Mouse (Mus musculus) G1E (cell line): ENCODE measurements at regions not wholly inside any gene's neighbourhood (a gene's known extent, or its start where the extent isn't known, plus 50 kb on each side); places are given as distances from the start of the nearest gene placed in this dataset.

Experiments
- ATAC-seq: 2 replicates; pipeline ENCODE4 v1.8.0; 2016; ENCODE audit warnings: mild to moderate bottlenecking; ENCODE audit not compliant: insufficient number of reproducible peaks, poor library complexity, low FRiP score, severe bottlenecking; ENCODE audit errors: extremely low read depth
- DNase-seq: peaks from one replicate; pipeline ENCODE4 v3.0.0; 2012; ENCODE audit warnings: low spot score
- H3K27me3 ChIP-seq: 2 replicates; pipeline ENCODE4 v1.6.1; 2012; ENCODE audit warnings: mild to moderate bottlenecking, low read length, inconsistent platforms; ENCODE audit not compliant: insufficient read depth
- H3K36me3 ChIP-seq: replicated peaks from 2 replicates; pipeline ENCODE3; 2012; ENCODE audit warnings: mild to moderate bottlenecking, inconsistent platforms
- H3K4me1 ChIP-seq: 2 replicates; pipeline ENCODE4 v1.6.1; 2012; ENCODE audit warnings: low read depth, low read length, inconsistent platforms, mixed read lengths; ENCODE audit not compliant: insufficient read depth
- H3K4me3 ChIP-seq: 2 replicates; pipeline ENCODE4 v1.5.1; 2012; ENCODE audit warnings: low read depth, mild to moderate bottlenecking, inconsistent platforms, low read length, moderate library complexity, mixed read lengths
- H3K9me3 ChIP-seq: replicated peaks from 2 replicates; pipeline ENCODE4 v1.6.1; 2012; ENCODE audit warnings: inconsistent platforms
- CTCF ChIP-seq: IDR thresholded peaks from 2 replicates; pipeline ENCODE4 v1.5.1; 2012; ENCODE audit warnings: low read depth, low read length, inconsistent platforms, mixed read lengths
- GATA1 ChIP-seq: IDR thresholded peaks from 2 replicates; pipeline ENCODE4 v1.6.1; 2012; ENCODE audit warnings: borderline replicate concordance, low read length, inconsistent platforms, mixed read lengths
- GATA2 ChIP-seq: IDR thresholded peaks from 2 replicates; pipeline ENCODE4 v1.6.1; 2012; ENCODE audit warnings: low read depth, low read length, inconsistent platforms, borderline replicate concordance
- POLR2AphosphoS5 ChIP-seq: IDR thresholded peaks from 2 replicates; pipeline ENCODE4 v1.6.1; 2012; ENCODE audit warnings: low read depth, low read length, inconsistent platforms; ENCODE audit not compliant: insufficient replicate concordance
- TAL1 ChIP-seq: conservative IDR thresholded peaks from 2 replicates; pipeline ENCODE4 v1.6.1; 2012; ENCODE audit warnings: low read depth, low read length, inconsistent platforms, mixed read lengths

- ATAC-seq (no peak), DNase-seq (no peak)
- no peaks in the 10 kb centered on the region for H3K9me3 ChIP-seq
- peaks cover 11% of the 10 kb centered on the region; the same call in 1 of the 2 replicates for H3K27me3 ChIP-seq
- no peaks in the 10 kb centered on the region; the same call in 1 of the 2 replicates for H3K4me1 ChIP-seq
- no peak overlapping the region for H3K4me3 ChIP-seq
- no peaks in the 10 kb centered on the region for H3K36me3 ChIP-seq
- TF ChIP-seq GATA1 (no peak), POLR2AphosphoS5 (no peak), CTCF (no peak), GATA2 (no peak), TAL1 (no peak)
Observed at GRCm38 (mm10) chr16:30673662-30674061, 74.1 kb downstream of the Fam43a start.

- H3K4me3 ChIP-seq: no peak overlapping the region
- ATAC-seq (no peak), DNase-seq (no peak)
- H3K27me3 ChIP-seq: peaks cover 11% of the 10 kb centered on the region; the same call in 1 of the 2 replicates
- no peak for TF ChIP-seq GATA2
- no peak for TF ChIP-seq TAL1
- no peak for TF ChIP-seq POLR2AphosphoS5
- TF ChIP-seq CTCF: no peak
- TF ChIP-seq GATA1: no peak
- no peaks in the 10 kb centered on the region for H3K9me3 ChIP-seq
- H3K36me3 ChIP-seq: no peaks in the 10 kb centered on the region
- no peaks in the 10 kb centered on the region; the same call in 1 of the 2 replicates for H3K4me1 ChIP-seq
Observed at GRCm38 (mm10) chr16:30675829-30676228, 76.3 kb downstream of the Fam43a start.

GRCm38 (mm10) chr16:30677016-30677415 lies 77.5 kb downstream of the Fam43a start:
- peaks cover 11% of the 10 kb centered on the region; the same call in 1 of the 2 replicates for H3K27me3 ChIP-seq
- H3K4me3 ChIP-seq: no peak overlapping the region
- H3K4me1 ChIP-seq: no peaks in the 10 kb centered on the region; the same call in 1 of the 2 replicates
- TF ChIP-seq GATA1 (no peak), TAL1 (no peak), CTCF (no peak)
- no peaks in the 10 kb centered on the region for H3K36me3 ChIP-seq
- no peaks in the 10 kb centered on the region for H3K9me3 ChIP-seq
- ATAC-seq: no peak
- no peak for DNase-seq

DNA sequence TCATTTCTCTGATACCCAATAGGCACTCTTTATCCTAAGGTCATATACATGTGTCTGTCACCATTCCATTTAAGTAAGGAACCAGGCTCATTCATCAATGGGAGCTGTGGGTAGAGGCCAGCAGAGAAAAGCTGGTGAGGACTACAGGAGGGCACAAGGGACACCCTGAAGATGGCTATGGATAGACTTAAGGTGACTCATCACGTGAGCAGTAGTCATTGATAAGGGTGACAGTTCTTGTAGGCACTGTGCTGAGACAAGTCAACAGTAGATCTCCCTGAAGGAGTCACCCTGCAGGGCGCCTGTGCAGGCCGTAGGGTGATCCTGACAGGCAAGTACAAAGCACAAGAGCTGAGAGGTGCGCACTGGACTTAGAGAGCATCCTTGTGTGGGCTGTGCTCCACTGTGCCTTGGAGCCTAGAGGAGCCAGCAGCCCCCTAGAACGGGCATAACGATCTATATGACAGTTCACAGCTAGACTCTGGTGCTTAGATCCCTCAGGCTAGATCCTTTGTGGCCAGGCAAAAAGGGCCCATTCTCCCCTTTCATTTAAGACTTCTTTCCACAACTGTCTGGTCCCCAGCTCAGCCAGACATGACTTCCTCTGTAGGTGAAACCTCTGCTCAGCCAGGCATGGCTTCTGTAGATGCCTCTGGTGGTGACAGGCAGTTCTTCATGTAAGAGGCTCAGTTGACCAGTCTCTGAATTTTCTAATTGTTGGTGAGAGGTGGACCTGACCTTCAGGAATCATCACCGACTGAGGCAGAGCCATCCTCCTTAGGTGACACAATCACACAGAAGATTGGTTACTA lies 78.6 kb downstream of the Fam43a start:
- H3K36me3 ChIP-seq: no peaks in the 10 kb centered on the region
- ATAC-seq: no peak
- H3K4me1 ChIP-seq: no peaks in the 10 kb centered on the region; the same call in 1 of the 2 replicates
- H3K9me3 ChIP-seq: no peaks in the 10 kb centered on the region
- peaks cover 8% of the 10 kb centered on the region; the same call in 1 of the 2 replicates for H3K27me3 ChIP-seq
- DNase-seq: no peak
- no peak overlapping the region for H3K4me3 ChIP-seq
- TF ChIP-seq POLR2AphosphoS5 (no peak), CTCF (no peak), GATA2 (no peak), TAL1 (no peak), GATA1 (no peak)

DNA sequence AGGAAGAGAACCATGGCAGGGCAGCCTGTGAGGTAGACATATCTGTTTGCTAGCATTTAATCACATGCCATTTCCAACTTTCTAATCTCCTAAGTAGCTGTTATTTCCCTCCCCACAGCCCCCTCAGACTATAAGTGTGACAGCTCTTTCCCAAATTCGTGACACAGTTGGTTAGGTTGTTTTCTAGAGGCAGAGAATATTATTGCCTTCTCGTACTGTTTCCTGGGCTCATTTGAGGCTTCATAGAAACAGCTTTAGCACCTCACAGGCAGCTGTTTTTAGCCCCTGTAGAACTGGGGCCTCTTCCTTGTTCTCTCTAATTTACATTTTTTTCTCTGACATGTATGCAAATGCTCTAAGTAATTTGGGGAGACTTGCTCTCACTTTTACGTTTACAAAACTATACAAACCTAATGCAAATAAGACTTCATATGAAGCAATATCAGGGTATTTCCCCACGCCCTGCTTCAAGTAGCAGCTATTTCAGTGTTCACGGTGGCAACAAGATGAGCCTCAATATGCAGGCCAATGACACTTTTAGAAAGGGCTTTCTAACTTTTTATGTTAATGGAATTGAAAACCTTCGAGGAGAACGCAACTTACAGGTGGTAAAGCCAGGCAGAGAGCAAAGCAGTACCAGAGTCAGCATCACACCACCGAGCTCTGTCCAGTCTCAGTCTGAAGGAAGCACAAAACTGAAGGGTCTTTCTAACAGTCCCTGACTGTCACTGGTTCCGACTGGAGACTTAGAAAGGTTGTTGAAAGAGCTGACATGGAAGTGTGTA lies 79.4 kb downstream of the Fam43a start:
- no peak for DNase-seq
- no peak for ATAC-seq
- Histone ChIP-seq H3K4me1 (no peaks in the 10 kb centered on the region; the same call in 1 of the 2 replicates), H3K27me3 (peaks cover 8% of the 10 kb centered on the region; the same call in 1 of the 2 replicates), H3K36me3 (no peaks in the 10 kb centered on the region), H3K9me3 (no peaks in the 10 kb centered on the region), H3K4me3 (no peak overlapping the region)
- TF ChIP-seq GATA1: no peak
- no peak for TF ChIP-seq CTCF
- no peak for TF ChIP-seq POLR2AphosphoS5
- no peak for TF ChIP-seq TAL1
- TF ChIP-seq GATA2: no peak

DNA sequence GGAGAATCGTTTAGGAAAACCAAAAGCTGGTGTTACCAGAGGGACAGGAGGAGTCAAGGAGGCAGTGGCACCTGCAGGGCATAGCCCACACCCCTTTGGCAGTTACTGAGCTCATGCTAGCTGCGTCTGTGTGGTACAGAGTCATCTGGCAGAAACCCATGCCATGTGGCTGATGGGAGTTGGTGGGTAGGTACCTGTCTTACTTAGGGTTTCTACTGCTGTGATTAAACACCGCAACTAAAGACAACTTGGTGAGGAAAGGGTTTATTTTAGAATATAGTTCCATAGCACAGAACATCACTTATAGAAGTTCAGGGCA lies 79.9 kb downstream of the Fam43a start:
- TF ChIP-seq POLR2AphosphoS5 (no peak), CTCF (no peak), GATA2 (no peak), TAL1 (no peak), GATA1 (no peak)
- Histone ChIP-seq H3K4me1 (no peaks in the 10 kb centered on the region; the same call in 1 of the 2 replicates), H3K27me3 (peaks cover 8% of the 10 kb centered on the region; the same call in 1 of the 2 replicates), H3K36me3 (no peaks in the 10 kb centered on the region), H3K4me3 (no peak overlapping the region), H3K9me3 (no peaks in the 10 kb centered on the region)
- DNase-seq (no peak), ATAC-seq (no peak)
